Mouse (Mus musculus) myocyte (in vitro differentiated cells): ENCODE data around the gene Rab11fip4.

Experiments
- CEBPB ChIP-seq: IDR thresholded peaks from 2 replicates; pipeline ENCODE4 v1.6.1; 2011; ENCODE audit warnings: mild to moderate bottlenecking, moderate library complexity; ENCODE audit not compliant: poor library complexity, insufficient read depth, severe bottlenecking
- MAX ChIP-seq: IDR thresholded peaks from one replicate; pipeline ENCODE4 v1.6.1; 2011; ENCODE audit warnings: low read depth, mild to moderate bottlenecking, control low read depth
- MYOD1 ChIP-seq, 3 experiments: IDR thresholded peaks; one replicate each; pipeline ENCODE4 v1.6.1; 2011; ENCODE audit warnings: control low read depth in 2 of 3, low read depth in 2 of 3, mild to moderate bottlenecking in 2 of 3, moderate library complexity in 1 of 3; ENCODE audit not compliant: insufficient read length in 2 of 3, control insufficient read depth in 1 of 3
- MYOG ChIP-seq, 3 experiments: IDR thresholded peaks; one replicate each; pipeline ENCODE4 v1.6.1; 2011; ENCODE audit warnings: control low read depth in 2 of 3, low read depth in 2 of 3, mild to moderate bottlenecking in 2 of 3; ENCODE audit not compliant: insufficient read length in 2 of 3, control insufficient read depth in 1 of 3, insufficient read depth in 1 of 3
- POLR2A ChIP-seq: IDR thresholded peaks from one replicate; pipeline ENCODE4 v1.6.1; 2011; ENCODE audit warnings: low read depth, mild to moderate bottlenecking, control low read depth, moderate library complexity; ENCODE audit not compliant: insufficient read length
- POLR2AphosphoS2 ChIP-seq: IDR thresholded peaks from one replicate; pipeline ENCODE4 v1.6.1; 2011; ENCODE audit warnings: low read depth, control low read depth; ENCODE audit not compliant: insufficient read length
- SRF ChIP-seq: IDR thresholded peaks from one replicate; pipeline ENCODE4 v1.6.1; 2011; ENCODE audit warnings: low read depth; ENCODE audit not compliant: control insufficient read depth, insufficient read length
- TCF12 ChIP-seq: IDR thresholded peaks from one replicate; pipeline ENCODE4 v1.6.1; 2011; ENCODE audit warnings: mild to moderate bottlenecking, control low read depth; ENCODE audit not compliant: poor library complexity, insufficient read depth, severe bottlenecking
- TCF3 ChIP-seq: IDR thresholded peaks from one replicate; pipeline ENCODE4 v1.6.1; 2011; ENCODE audit warnings: low read depth, control low read depth; ENCODE audit not compliant: insufficient read length
- USF1 ChIP-seq: IDR thresholded peaks from one replicate; pipeline ENCODE4 v1.6.1; 2011; ENCODE audit warnings: low read depth, mild to moderate bottlenecking, control low read depth, moderate library complexity

GRCm38 (mm10) chr11:79647071-79647501 is 56.1 kb downstream of the Rab11fip4 start:
- TF ChIP-seq POLR2A = no peak
- no peak for TF ChIP-seq TCF12
- no peak for TF ChIP-seq SRF
- no peak for TF ChIP-seq POLR2AphosphoS2
- TF ChIP-seq USF1 = no peak
- TF ChIP-seq MAX = no peak
- TF ChIP-seq TCF3 = no peak
- TF ChIP-seq CEBPB = no peak
- TF ChIP-seq MYOD1 (IDR thresholded peaks at IDR 0.05; ENCODE audit: control insufficient read depth in 1 of 3, insufficient read length in 2 of 3, low read depth in 2 of 3) = no peak
- no peak for TF ChIP-seq MYOG (IDR thresholded peaks at IDR 0.05; ENCODE audit: control insufficient read depth in 1 of 3, insufficient read depth in 1 of 3, insufficient read length in 2 of 3, low read depth in 2 of 3)
